Mouse (Mus musculus): ENCODE data around the gene Kazn. TPM values are rescaled to one million over a fixed set of nuclear protein-coding genes. Genes with fewer than 3 reads are reported as not detected.

The Kazn gene
- total and polyA plus RNA-seq, 3 experiments, result 1.3 to 9.7 (median 4.2) TPM

DNA sequence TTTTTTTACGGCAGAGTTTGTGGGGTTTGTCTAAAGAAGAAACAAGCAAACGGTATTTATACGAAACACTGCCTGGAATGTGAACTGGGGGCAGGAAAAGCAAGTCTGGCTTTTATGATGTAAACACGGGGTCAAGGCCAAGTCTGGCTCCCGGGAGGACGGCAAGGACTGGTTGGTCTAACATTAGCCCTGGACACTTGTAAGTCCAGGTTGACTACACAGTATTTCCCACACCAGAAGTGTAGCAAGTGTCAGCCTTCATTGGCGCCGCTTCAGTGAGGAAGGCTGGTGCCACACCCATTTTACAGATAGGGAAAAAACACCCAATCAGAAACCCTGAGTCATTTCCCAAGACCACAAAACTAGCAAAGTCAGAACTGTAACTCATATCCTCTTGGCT lies 173.9 kb downstream of the Kazn start:
- Histone ChIP-seq H3K4me2 (ENCODE audit: insufficient read depth, low read depth, poor library complexity, severe bottlenecking) (no peak overlapping the region), H3K79me2 (replicated peaks; ENCODE audit: control insufficient read depth, extremely low read depth, insufficient read depth, poor library complexity, severe bottlenecking) (no peaks in the 10 kb centered on the region), H3K9ac (ENCODE audit: insufficient read depth, low read depth) (no peak overlapping the region), H3K27ac (ENCODE audit: insufficient read depth, low read depth) (no peak overlapping the region), H3K9me3 (replicated peaks; ENCODE audit: low read length) (no peaks in the 10 kb centered on the region), H3K27me3 (replicated peaks) (no peaks in the 10 kb centered on the region), H3K4me3 (replicated peaks in 1 of 3; ENCODE audit: low read depth in 2 of 3, low read length in 2 of 3, poor library complexity in 1 of 3) (no peak overlapping the region), H3K4me1 (ENCODE audit: control insufficient read depth in 1 of 2, insufficient read depth in 2 of 2) (peaks cover 0 to 27% of the 10 kb centered on the region in 2 experiments; a peak in 2 of 4 replicates), H3K36me3 (replicated peaks in 1 of 2; ENCODE audit: control insufficient read depth in 1 of 2, insufficient read depth in 1 of 2, low read length in 1 of 2) (no peaks in the 10 kb centered on the region)
- TF ChIP-seq JUN (IDR thresholded peaks at IDR 0.05; ENCODE audit: insufficient read depth, low read depth, low read length), result no peak
- TF ChIP-seq CHD2 (IDR thresholded peaks at IDR 0.05; ENCODE audit: low read length), result no peak
- no peak for TF ChIP-seq TCF12 (IDR thresholded peaks at IDR 0.05; ENCODE audit: low read depth, low read length)
- TF ChIP-seq JUND (conservative IDR thresholded peaks at IDR 0.05; ENCODE audit: low read depth, low read length), result no peak
- no peak for TF ChIP-seq SIN3A (IDR thresholded peaks at IDR 0.05; ENCODE audit: low read length)
- TF ChIP-seq PAX5 (IDR thresholded peaks at IDR 0.05; ENCODE audit: low read length), result no peak
- TF ChIP-seq CHD1 (IDR thresholded peaks at IDR 0.05; ENCODE audit: low read depth, low read length), result no peak
- no peak for TF ChIP-seq USF1 (IDR thresholded peaks at IDR 0.05; ENCODE audit: low read depth, low read length)
- TF ChIP-seq MAZ (IDR thresholded peaks at IDR 0.05; ENCODE audit: low read depth, low read length), result no peak
- no peak for TF ChIP-seq ZKSCAN1 (IDR thresholded peaks at IDR 0.05; ENCODE audit: borderline replicate concordance, low read depth, low read length)
- TF ChIP-seq USF2 (conservative IDR thresholded peaks at IDR 0.05; ENCODE audit: low read depth, low read length), result no peak
- TF ChIP-seq KAT2A (IDR thresholded peaks at IDR 0.05; ENCODE audit: insufficient replicate concordance, low read length), result no peak
- no peak for TF ChIP-seq SMC3 (IDR thresholded peaks at IDR 0.05; ENCODE audit: low read depth, low read length)
- TF ChIP-seq TBP (conservative IDR thresholded peaks at IDR 0.05; ENCODE audit: low read depth, low read length), result no peak
- no peak for TF ChIP-seq GABPA (IDR thresholded peaks at IDR 0.05; ENCODE audit: insufficient replicate concordance, low read depth, low read length)
- TF ChIP-seq POLR2AphosphoS2 (IDR thresholded peaks at IDR 0.05; ENCODE audit: low read depth, low read length), result no peak
- no peak for TF ChIP-seq ZC3H11A (IDR thresholded peaks at IDR 0.05; ENCODE audit: low read depth, low read length)
- TF ChIP-seq E2F4 (IDR thresholded peaks at IDR 0.05; ENCODE audit: insufficient replicate concordance, low read depth, low read length), result no peak
- TF ChIP-seq MYC (IDR thresholded peaks at IDR 0.05; ENCODE audit: low read depth, low read length), result no peak
- no peak for DNase-seq (ENCODE audit: extremely low read depth)
- dilution Hi-C loops (cut with MboI; ENCODE audit: extremely low pct_ligation_motif_present, extremely low pct_unique_long_range_greater_than_20kb, low sequenced_read_pairs), result no loop called here
- in situ Hi-C loops (cut with MboI; ENCODE audit: low pct_ligation_motif_present, low pct_unique_long_range_greater_than_20kb, low sequenced_read_pairs), result no loop called here

DNA sequence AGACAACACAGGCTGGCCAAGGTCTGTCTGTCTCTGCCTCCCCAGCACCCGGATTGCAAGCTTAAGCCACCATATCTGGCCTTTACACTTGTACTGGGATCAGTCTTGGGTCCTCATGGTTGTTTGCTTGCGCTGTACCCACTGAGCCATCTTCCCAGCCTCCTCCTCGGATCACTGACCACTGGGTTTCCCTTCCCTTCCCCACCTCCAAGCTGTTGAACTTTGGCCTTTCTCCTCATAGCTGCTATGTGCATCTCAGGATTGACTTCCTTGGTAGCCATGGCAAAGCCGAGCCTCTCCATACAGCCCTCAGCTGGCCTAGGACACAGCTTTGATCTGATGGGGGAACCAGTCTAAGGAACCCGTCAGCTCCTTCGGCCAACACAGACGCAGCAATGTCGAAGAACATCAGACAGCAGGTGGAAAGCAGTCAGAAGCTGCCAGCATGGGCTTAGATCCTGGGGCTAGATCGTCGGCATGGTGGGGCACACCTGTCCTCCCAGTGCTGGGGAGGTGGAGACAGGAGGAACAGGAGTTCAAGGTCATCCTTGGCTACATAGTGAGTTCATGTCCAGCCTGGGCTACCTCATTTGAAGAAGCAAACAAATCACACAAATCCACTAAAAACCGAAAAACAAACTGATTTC lies 174.5 kb downstream of the Kazn start:
- dilution Hi-C loops (cut with MboI; ENCODE audit: extremely low pct_ligation_motif_present, extremely low pct_unique_long_range_greater_than_20kb, low sequenced_read_pairs) (no loop called here), in situ Hi-C loops (cut with MboI; ENCODE audit: low pct_ligation_motif_present, low pct_unique_long_range_greater_than_20kb, low sequenced_read_pairs) (no loop called here)
- DNase-seq (ENCODE audit: extremely low read depth), result no peak
- Histone ChIP-seq H3K9me3 (replicated peaks; ENCODE audit: low read length) (no peaks in the 10 kb centered on the region), H3K4me2 (ENCODE audit: insufficient read depth, low read depth, poor library complexity, severe bottlenecking) (no peak overlapping the region), H3K4me3 (replicated peaks in 1 of 3; ENCODE audit: low read depth in 2 of 3, low read length in 2 of 3, poor library complexity in 1 of 3) (no peak overlapping the region), H3K36me3 (replicated peaks in 1 of 2; ENCODE audit: control insufficient read depth in 1 of 2, insufficient read depth in 1 of 2, low read length in 1 of 2) (no peaks in the 10 kb centered on the region), H3K27me3 (replicated peaks) (no peaks in the 10 kb centered on the region), H3K27ac (ENCODE audit: insufficient read depth, low read depth) (no peak overlapping the region), H3K9ac (ENCODE audit: insufficient read depth, low read depth) (no peak overlapping the region), H3K79me2 (replicated peaks; ENCODE audit: control insufficient read depth, extremely low read depth, insufficient read depth, poor library complexity, severe bottlenecking) (no peaks in the 10 kb centered on the region), H3K4me1 (ENCODE audit: control insufficient read depth in 1 of 2, insufficient read depth in 2 of 2) (peaks cover 0 to 27% of the 10 kb centered on the region in 2 experiments; a peak in 2 of 4 replicates)
- TF ChIP-seq MAZ (IDR thresholded peaks at IDR 0.05; ENCODE audit: low read depth, low read length) (no peak), GABPA (IDR thresholded peaks at IDR 0.05; ENCODE audit: insufficient replicate concordance, low read depth, low read length) (no peak), CHD1 (IDR thresholded peaks at IDR 0.05; ENCODE audit: low read depth, low read length) (no peak), MAFK (IDR thresholded peaks at IDR 0.05; ENCODE audit: insufficient replicate concordance, low read length) (no peak), CHD2 (IDR thresholded peaks at IDR 0.05; ENCODE audit: low read length) (no peak), PAX5 (IDR thresholded peaks at IDR 0.05; ENCODE audit: low read length) (no peak), USF1 (IDR thresholded peaks at IDR 0.05; ENCODE audit: low read depth, low read length) (no peak), CTCF (conservative IDR thresholded peaks at IDR 0.05 in 1 of 2, IDR thresholded peaks at IDR 0.05 in 1 of 2; ENCODE audit: low read depth in 2 of 2, low read length in 2 of 2) (no peak), UBTF (IDR thresholded peaks at IDR 0.05; ENCODE audit: low read depth, low read length) (no peak), RCOR1 (conservative IDR thresholded peaks at IDR 0.05; ENCODE audit: low read depth, low read length) (no peak), KAT2A (IDR thresholded peaks at IDR 0.05; ENCODE audit: insufficient replicate concordance, low read length) (no peak), POLR2A (IDR thresholded peaks at IDR 0.05; ENCODE audit: low read depth, low read length) (no peak), MXI1 (IDR thresholded peaks at IDR 0.05; ENCODE audit: low read depth, low read length) (no peak), SMC3 (IDR thresholded peaks at IDR 0.05; ENCODE audit: low read depth, low read length) (no peak), NELFE (IDR thresholded peaks at IDR 0.05; ENCODE audit: low read depth, low read length) (no peak), HCFC1 (IDR thresholded peaks at IDR 0.05; ENCODE audit: low read depth, low read length) (no peak)

Data from CH12.LX (cell line).